Mouse (Mus musculus): ENCODE measurements around the gene Mrpl53.

DNA sequence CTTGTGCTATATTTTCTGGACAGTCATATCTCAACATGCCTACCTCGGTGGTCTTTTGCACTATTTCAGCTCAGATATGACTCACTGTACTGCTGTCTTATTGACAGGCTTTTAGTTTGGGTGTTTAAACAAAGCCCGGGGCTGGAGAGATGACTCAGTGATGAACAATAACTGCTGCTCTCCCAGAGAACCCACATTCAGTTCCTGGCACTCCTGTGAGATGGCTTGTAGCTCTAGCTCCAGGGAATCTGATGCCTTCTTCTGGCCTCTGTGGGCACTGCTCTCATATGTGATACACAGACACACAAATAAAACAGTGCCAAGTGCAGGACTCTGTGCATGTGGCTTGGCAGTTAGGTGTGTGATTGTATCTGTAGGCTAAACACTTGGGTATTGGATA is 36.4 kb downstream of the Mrpl53 start:
- TF ChIP-seq CTCF (IDR thresholded peaks at IDR 0.05; ENCODE audit: low read depth, low read length) (no peak), GATA1 (IDR thresholded peaks at IDR 0.05; ENCODE audit: borderline replicate concordance, low read length) (no peak), GATA2 (IDR thresholded peaks at IDR 0.05; ENCODE audit: borderline replicate concordance, low read depth, low read length) (no peak), TAL1 (conservative IDR thresholded peaks at IDR 0.05; ENCODE audit: low read depth, low read length) (no peak)
